Mouse (Mus musculus) small intestine, adult 2 months (tissue): ENCODE results near the gene Etfdh. TPM values are rescaled to one million over a fixed set of nuclear protein-coding genes. Genes with fewer than 3 reads are reported as not detected.
A peak's percentile ranks its signal among the peaks of the same experiment; 100 is the strongest.

Source experiments
- H3K27ac ChIP-seq: fragments of 200-500 bp; 2 replicates; pipeline ENCODE4 v1.5.1; 2012; ENCODE audit warnings: low read depth, low read length, control low read depth, inconsistent platforms; ENCODE audit not compliant: insufficient read depth
- H3K27me3 ChIP-seq: fragments of 200-500 bp; 2 replicates; pipeline ENCODE4 v1.6.1; 2012; ENCODE audit warnings: mild to moderate bottlenecking, moderate library complexity, low read length, inconsistent platforms; ENCODE audit not compliant: control insufficient read depth, insufficient read depth
- H3K36me3 ChIP-seq: fragments of 200-500 bp; 2 replicates; pipeline ENCODE4 v1.6.1; 2012; ENCODE audit warnings: mild to moderate bottlenecking, low read length, control low read depth, inconsistent platforms; ENCODE audit not compliant: control insufficient read depth, insufficient read depth
- H3K4me1 ChIP-seq: fragments of 200-500 bp; 2 replicates; pipeline ENCODE4 v1.6.1; 2012; ENCODE audit warnings: low read length, inconsistent platforms, mixed read lengths; ENCODE audit not compliant: control insufficient read depth, insufficient read depth, insufficient read length
- H3K4me3 ChIP-seq: fragments of 200-500 bp; 2 replicates; pipeline ENCODE4 v1.5.1; 2012; ENCODE audit warnings: low read depth, mild to moderate bottlenecking, control low read depth, inconsistent platforms, low read length, moderate library complexity
- CTCF ChIP-seq: fragments of 200-500 bp; IDR thresholded peaks from 2 replicates; pipeline ENCODE4 v1.5.1; 2012; ENCODE audit warnings: low read depth, mild to moderate bottlenecking, control low read depth, inconsistent platforms, low read length, moderate library complexity, mixed read lengths; ENCODE audit not compliant: insufficient replicate concordance, insufficient read length; ENCODE audit errors: extremely low read depth
- POLR2A ChIP-seq: fragments of 200-500 bp; IDR thresholded peaks from 2 replicates; pipeline ENCODE4 v1.6.1; 2012; ENCODE audit warnings: low read depth, mild to moderate bottlenecking, control low read depth, inconsistent platforms, low read length, moderate library complexity
- WGBS: fragments of 180-500 bp; shearing (Covaris S2); methylation state at CpG from one replicate; pipeline ENCODE4 v1.1.7; 2018; 5-methylcytosine and 5-hydroxymethylcytosine counted together
- polyA plus RNA-seq: library from polyadenylated mRNA; depleted of rRNA; stranded (reverse); fragments of >200 nt; gene quantifications from 2 replicates; pipeline ENCODE4 v1.2.3, GENCODE M21; 2012; rRNA removed

Gene Etfdh
- polyA plus RNA-seq = 12.9 and 75.5 TPM in 2 replicates

DNA sequence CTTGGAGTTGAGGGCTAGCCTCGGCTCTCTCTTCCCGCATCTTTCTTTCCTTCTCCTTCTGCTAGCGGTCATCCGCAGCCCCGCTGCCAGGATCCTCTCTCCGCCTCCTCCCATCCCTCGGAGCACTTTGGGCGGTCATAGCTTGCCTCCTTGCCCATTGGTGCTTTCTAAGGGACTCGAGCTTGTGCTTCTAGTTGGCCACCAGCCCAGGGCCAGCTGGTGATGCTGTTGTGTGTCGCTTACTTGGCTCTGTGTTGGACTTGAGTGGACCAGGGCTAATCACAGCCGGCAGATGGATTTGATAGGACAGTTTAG lies at the start of gene Etfdh:
TSS of gene Etfdh (minus strand) at position 85 of the 315 bp plus-strand sequence.
- 0% methylated on average over 11 of the region's 11 CpGs for WGBS
- H3K36me3 ChIP-seq = no peaks in the 10 kb centered on the region
- H3K4me3 ChIP-seq = peak within 1 kb of the TSS; percentile 76
- peaks cover 3% of the 10 kb centered on the region for H3K4me1 ChIP-seq
- TF ChIP-seq POLR2A (no peak), CTCF (no peak)
- no peaks in the 10 kb centered on the region for H3K27me3 ChIP-seq
- peak within 1 kb of the TSS; percentile 80 for H3K27ac ChIP-seq

DNA sequence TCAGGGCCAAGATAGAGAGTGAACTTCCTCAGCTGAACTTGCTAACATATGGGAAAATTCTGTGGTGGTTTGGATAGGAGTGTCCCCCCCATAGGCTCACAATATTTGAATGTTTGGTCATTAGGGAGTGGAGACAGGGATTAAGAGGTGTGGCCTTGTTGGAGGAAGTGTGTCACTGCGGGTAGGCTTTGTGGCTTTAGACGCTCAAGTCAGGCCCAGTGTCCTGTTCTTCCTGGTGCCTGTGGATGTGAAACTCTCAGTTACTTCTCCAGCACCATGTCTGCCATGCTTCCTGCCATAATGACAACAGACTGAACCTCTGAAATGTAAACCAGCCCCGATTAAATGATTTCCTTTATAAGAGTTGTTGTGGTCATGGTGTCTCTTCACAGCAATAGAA lies 47.1 kb upstream of the Etfdh start:
- H3K4me1 ChIP-seq = no peaks in the 10 kb centered on the region
- no peaks in the 10 kb centered on the region for H3K36me3 ChIP-seq
- no peaks in the 10 kb centered on the region for H3K27me3 ChIP-seq
- no peak overlapping the region for H3K27ac ChIP-seq
- WGBS = 84% methylated on average over 3 of the region's 3 CpGs
- TF ChIP-seq CTCF (no peak), POLR2A (no peak)
- no peak overlapping the region for H3K4me3 ChIP-seq

DNA sequence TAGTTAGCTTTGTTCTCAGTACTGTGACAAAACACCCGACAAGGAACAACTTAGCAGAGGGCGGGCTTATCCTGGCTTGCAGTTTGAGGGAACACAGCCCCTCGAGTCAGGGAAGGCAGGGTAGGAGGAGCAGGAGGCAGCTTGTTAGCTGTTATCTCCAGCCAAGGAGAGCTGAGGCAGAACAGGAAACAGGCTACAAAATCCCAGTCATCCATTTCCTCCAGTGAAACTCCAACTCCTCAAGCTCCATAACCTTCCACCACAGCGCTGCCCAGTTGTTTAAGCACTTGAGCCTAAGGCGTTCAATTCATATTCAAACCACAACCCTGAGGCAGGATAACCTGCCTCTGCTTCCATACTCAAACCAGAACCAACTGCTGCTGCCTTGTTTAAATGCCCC lies 45.3 kb upstream of the Etfdh start:
- H3K4me1 ChIP-seq = no peaks in the 10 kb centered on the region
- H3K27ac ChIP-seq = no peak overlapping the region
- H3K4me3 ChIP-seq = no peak overlapping the region
- H3K36me3 ChIP-seq = no peaks in the 10 kb centered on the region
- no peaks in the 10 kb centered on the region for H3K27me3 ChIP-seq
- WGBS = 73% methylated on average over 5 of the region's 5 CpGs
- TF ChIP-seq CTCF (no peak), POLR2A (no peak)

- Histone ChIP-seq H3K36me3 (no peaks in the 10 kb centered on the region), H3K27me3 (no peaks in the 10 kb centered on the region), H3K27ac (no peak overlapping the region), H3K4me3 (no peak overlapping the region), H3K4me1 (no peaks in the 10 kb centered on the region)
- WGBS = 8% methylated on average over 4 of the region's 4 CpGs
- TF ChIP-seq POLR2A (no peak), CTCF (no peak)
Measured at GRCm38 (mm10) chr3:79673082-79673481, 43.8 kb upstream of the Etfdh start.

DNA sequence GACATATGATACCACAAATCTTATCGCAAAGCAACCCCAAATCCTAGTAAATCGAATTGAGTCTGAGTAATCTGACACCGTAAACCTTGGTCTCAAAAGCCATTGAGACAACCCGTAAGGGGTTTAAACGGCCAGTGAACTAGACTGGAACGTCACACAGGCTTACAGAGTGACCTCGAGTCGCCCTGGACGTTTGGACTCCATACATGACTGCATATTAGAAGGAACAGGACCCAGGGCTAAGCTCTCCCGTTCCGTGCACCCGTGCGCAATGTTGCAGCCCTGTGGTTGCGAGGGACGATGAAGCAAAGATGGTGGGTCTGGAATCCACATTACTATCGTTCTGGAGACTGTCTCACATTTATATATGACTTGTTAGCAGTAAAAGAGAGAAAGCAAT lies 42.9 kb upstream of the Etfdh start:
- Histone ChIP-seq H3K4me3 (no peak overlapping the region), H3K4me1 (no peaks in the 10 kb centered on the region), H3K27me3 (no peaks in the 10 kb centered on the region), H3K36me3 (no peaks in the 10 kb centered on the region), H3K27ac (no peak overlapping the region)
- TF ChIP-seq CTCF (no peak), POLR2A (no peak)
- WGBS = 86% methylated on average over 16 of the region's 16 CpGs

DNA sequence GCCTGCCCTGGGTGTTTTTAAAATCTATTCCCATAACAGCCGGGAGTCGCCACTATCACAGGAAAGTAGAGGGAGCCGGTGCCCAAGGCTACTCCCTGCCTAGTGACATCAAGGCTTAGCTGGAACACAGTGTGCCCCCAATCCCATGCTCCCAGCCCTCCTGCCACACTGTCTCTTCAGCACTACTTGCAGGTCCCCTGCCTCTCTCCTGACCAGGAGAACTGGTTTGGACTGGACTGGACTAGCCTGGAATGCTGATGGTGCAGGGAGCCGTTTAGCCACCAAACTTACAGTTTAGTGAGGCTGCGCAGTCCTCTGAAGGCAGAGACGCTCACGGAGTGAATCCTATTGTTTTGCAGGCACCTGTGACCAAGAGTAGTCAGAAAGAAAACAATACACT lies 41.3 kb upstream of the Etfdh start:
- Histone ChIP-seq H3K4me1 (no peaks in the 10 kb centered on the region), H3K4me3 (no peak overlapping the region), H3K27ac (no peak overlapping the region), H3K27me3 (no peaks in the 10 kb centered on the region), H3K36me3 (no peaks in the 10 kb centered on the region)
- 76% methylated on average over 7 of the region's 7 CpGs for WGBS
- TF ChIP-seq POLR2A (no peak), CTCF (no peak)

GRCm38 (mm10) chr3:79664787-79665408 lies 35.6 kb upstream of the Etfdh start:
- no peak for TF ChIP-seq POLR2A
- TF ChIP-seq CTCF = peak; percentile 66; the same call in 1 of the 2 replicates
- Histone ChIP-seq H3K27me3 (no peaks in the 10 kb centered on the region), H3K4me1 (no peaks in the 10 kb centered on the region), H3K4me3 (no peak overlapping the region), H3K27ac (no peak overlapping the region), H3K36me3 (no peaks in the 10 kb centered on the region)
- 31% methylated on average over 9 of the region's 9 CpGs for WGBS
